Mouse (Mus musculus): ENCODE measurements around the gene Ctbp1.

Gene Ctbp1

DNA sequence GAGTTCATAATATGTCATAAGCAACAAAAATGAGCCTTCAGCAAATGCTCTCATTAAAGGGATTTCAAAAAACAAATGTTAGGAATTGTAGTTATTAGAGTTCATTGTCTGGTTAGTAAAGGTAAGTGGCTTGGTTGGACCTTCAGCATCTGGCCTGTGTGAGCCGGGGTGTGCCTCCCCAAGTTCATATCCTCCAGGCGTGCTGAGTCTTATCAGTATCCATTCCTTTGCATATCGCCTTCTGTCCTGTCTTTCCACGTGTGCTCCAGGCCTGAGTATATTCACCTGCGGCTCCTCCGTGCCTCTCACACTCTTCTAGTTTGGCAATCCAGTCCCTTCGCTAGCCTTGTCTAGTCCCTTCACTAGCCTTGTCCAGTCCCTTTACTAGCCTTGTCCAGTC lies 68.5 kb downstream of the Ctbp1 start:
- no peak for TF ChIP-seq GATA4 (IDR thresholded peaks at IDR 0.05; ENCODE audit: insufficient replicate concordance, low read length)

DNA sequence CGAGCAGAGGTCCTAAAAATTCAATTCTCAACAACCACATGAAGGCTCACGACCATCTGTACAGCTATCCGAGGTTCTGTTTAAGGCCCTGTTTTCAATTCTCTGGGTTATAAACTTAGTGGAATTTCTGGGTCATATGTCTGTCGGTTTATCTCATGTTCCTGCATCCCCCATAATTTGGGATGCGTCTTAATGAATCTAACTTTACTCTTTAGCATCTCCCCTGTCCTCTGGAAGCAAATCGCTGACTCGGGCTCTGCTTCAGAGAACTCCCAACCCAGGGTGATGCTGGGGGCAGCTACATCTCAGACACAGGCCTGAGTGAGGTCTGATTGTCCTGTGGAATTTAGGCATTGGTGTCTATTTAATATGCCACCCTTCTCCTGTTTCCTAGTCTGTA lies 70.5 kb downstream of the Ctbp1 start:
- no peak for TF ChIP-seq GATA4 (IDR thresholded peaks at IDR 0.05; ENCODE audit: insufficient replicate concordance, low read length)

DNA sequence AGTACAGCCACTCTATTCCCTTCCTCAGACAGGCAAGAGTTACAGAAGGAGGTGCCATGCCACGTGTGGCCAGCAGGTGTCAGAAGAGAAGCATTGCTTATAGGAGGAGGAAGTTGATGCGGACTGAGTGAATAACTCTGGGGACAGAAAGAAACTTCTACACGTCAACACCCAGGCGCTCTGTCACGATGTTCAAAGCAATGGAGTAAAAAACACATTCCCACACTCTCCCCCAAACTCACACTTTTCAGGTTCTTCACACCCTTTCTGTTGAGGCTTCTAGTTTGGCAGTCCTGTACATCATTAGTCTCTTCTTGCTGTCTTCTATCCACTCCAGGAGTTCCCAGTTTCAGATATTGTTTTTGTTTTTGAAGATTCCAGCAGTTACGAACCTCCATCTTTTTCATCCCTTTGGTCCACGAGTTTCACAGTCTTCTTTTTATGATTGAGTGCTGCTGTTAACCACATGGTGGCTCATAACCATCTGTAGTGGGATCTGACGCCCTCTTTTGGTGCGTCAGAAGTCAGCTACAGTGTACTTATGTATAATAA lies 71.0 kb downstream of the Ctbp1 start:
- TF ChIP-seq GATA4 (IDR thresholded peaks at IDR 0.05; ENCODE audit: insufficient replicate concordance, low read length): no peak

DNA sequence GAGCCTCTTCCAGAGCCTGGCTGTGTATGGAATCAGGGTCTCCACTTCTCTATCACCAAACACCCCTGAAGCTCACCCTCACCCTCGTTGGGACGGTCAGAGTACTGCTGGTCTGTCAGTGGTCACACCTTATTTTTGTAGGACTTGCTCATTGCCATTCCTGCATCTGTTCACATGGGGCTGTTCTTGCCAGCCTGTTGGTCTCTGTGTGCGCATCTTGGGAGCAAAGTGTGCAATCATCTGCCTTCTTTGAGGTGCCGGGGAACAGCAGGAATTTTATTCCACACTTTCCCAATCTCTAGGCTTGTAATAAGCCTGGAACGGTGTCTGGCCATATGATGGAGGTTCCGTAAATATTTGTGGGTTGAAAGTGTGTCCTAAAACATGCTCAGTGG lies 71.6 kb downstream of the Ctbp1 start:
- TF ChIP-seq GATA4 (IDR thresholded peaks at IDR 0.05; ENCODE audit: insufficient replicate concordance, low read length): no peak

DNA sequence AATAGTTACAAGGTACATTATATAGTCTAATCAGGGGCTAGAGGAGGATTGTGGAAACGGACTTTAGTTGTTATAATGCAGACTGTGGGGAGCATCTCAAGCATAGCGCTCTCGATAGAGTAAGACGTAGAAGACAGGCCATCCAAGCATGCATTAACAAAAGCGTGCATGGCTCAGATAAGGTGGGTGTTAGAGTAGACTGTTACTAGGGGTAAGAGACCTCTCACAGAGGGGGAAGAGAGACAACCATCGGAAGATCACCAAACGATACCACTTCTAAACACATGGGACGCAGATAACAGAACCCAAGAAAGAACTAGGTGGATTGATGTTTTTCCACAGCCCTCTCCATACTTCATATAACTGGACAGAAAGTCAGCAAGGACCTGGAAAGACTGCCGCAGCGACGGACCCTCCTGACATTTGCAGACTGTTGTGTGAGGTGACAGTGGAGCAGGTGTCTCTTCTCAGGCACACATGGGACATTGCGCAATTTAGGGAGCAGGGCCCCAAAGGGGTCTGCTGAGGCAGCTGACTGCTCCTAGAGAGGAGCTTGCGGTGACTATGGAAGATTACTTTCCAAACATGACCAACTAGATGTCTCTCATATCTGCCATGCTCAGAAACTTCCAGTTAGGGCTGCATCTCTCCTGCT lies 72.2 kb downstream of the Ctbp1 start:
- TF ChIP-seq GATA4 (IDR thresholded peaks at IDR 0.05; ENCODE audit: insufficient replicate concordance, low read length): no peak

DNA sequence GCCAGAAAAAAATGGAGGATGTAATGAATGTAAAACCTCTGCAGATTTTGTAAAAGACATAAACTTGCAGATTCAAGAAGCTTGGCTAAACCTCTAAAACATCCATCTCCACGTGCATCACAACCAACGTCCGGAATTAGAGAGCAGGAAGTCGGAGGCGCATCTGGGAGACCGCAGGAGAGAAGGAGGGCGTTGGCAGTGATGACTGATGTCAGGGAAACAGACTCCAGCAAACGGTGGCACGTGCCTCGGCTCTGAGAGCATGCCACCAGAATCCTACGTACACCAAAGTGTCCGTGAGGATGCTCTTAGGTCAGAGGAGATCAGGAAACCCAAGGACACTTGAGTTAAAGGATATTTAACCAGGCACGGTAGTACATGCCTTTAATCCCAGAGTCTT lies 73.1 kb downstream of the Ctbp1 start:
- no peak for TF ChIP-seq GATA4 (IDR thresholded peaks at IDR 0.05; ENCODE audit: insufficient replicate concordance, low read length)

DNA sequence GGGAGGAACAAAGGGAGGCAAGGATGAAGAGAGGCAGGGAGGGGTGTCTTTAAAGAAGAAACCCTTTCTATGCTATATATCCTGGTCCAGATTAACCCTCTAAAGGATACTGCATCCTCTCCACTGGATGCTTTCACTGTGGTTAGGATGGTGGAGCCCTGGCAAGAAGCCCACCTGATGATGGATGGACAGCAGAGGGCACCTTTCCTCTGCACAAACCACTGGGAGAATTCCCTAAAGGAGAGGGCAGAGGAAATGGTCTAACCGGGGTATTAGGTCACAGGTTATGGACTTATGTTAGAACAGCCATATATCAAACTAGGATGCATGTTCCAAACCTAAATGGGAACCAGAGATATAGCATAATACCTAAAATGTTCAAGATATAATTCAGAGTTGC lies 74.7 kb downstream of the Ctbp1 start:
- TF ChIP-seq GATA4 (IDR thresholded peaks at IDR 0.05; ENCODE audit: insufficient replicate concordance, low read length): no peak

Data from liver, adult (tissue).